Mouse (Mus musculus) MEL (cell line): ENCODE measurements around the gene Adora3.

Experiments used
- CHD2 ChIP-seq: IDR thresholded peaks from 2 replicates; pipeline ENCODE4 v1.6.1; 2011; ENCODE audit warnings: low read length, improper control_type of control experiment
- CTCF ChIP-seq, 3 experiments: IDR thresholded peaks in 2 of 3; conservative IDR thresholded peaks in 1 of 3; 2 replicates each; pipeline ENCODE4 v1.5.1; 2011 to 2012; ENCODE audit warnings: low read length in 3 of 3, low read depth in 2 of 3, mild to moderate bottlenecking in 2 of 3, improper control_type of control experiment in 1 of 3, inconsistent platforms in 1 of 3, mixed read lengths in 1 of 3, moderate library complexity in 1 of 3; ENCODE audit not compliant: control insufficient read depth in 1 of 3, insufficient read depth in 1 of 3, poor library complexity in 1 of 3, severe bottlenecking in 1 of 3
- EP300 ChIP-seq, 2 experiments: IDR thresholded peaks; 2 replicates each; pipeline ENCODE4 v1.6.1; 2011; ENCODE audit warnings: improper control_type of control experiment in 2 of 2, low read length in 2 of 2, low read depth in 1 of 2, mild to moderate bottlenecking in 1 of 2
- POLR2A ChIP-seq, 2 experiments: IDR thresholded peaks; 2 replicates each; pipeline ENCODE4 v1.6.1; 2011 to 2012; ENCODE audit warnings: low read length in 2 of 2, mild to moderate bottlenecking in 2 of 2, control low read depth in 1 of 2, improper control_type of control experiment in 1 of 2, low read depth in 1 of 2, moderate library complexity in 1 of 2; ENCODE audit not compliant: control insufficient read depth in 1 of 2, insufficient read depth in 1 of 2, poor library complexity in 1 of 2
- ZNF384 ChIP-seq: IDR thresholded peaks from 2 replicates; pipeline ENCODE4 v1.6.1; 2012; ENCODE audit warnings: low read depth, mild to moderate bottlenecking, inconsistent platforms, low read length, improper control_type of control experiment

GRCm38 (mm10) chr3:105904721-105905120 lies 34.1 kb downstream of the Adora3 start:
- TF ChIP-seq POLR2A (IDR thresholded peaks at IDR 0.05; ENCODE audit: control insufficient read depth in 1 of 2, insufficient read depth in 1 of 2, low read depth in 1 of 2, low read length in 2 of 2, poor library complexity in 1 of 2) (no peak), CHD2 (no peak), CTCF (IDR thresholded peaks at IDR 0.05 in 2 of 3, conservative IDR thresholded peaks at IDR 0.05 in 1 of 3; ENCODE audit: control insufficient read depth in 1 of 3, insufficient read depth in 1 of 3, low read depth in 2 of 3, low read length in 3 of 3, poor library complexity in 1 of 3, severe bottlenecking in 1 of 3) (no peak), EP300 (IDR thresholded peaks at IDR 0.05; ENCODE audit: low read depth in 1 of 2, low read length in 2 of 2) (no peak), ZNF384 (no peak)
